Mouse (Mus musculus): ENCODE results near the gene Acy3.

DNA sequence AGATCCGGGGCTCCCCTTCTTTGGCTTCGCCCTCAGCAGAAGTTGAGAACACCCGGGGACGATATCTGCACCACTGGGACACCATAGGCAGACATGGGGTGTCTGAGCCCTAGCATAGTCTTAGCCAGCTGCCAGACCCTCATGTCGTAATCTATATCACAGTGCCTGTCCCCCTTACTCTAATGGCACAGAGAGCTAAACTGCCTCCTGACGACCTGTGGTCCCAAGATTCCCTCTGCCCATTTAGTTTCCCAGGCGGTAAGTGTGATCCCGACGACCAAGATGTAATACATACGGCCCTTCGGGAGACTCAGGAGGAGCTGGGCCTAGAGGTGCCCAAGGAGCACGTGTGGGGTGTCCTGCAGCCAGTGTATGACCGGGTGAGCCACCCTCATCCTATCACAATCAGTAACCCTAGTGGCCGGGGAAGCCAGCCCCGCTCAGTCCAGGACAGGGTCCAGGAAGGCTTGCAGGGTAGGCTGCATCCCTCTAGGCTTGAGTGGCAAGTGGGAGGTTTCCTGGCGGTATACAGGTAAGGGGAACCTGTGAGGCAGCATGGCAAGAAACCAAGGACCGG is 14.7 kb downstream of the Acy3 start:
- TF ChIP-seq MXI1 (IDR thresholded peaks at IDR 0.05; ENCODE audit: low read depth, low read length) (no peak), HCFC1 (IDR thresholded peaks at IDR 0.05; ENCODE audit: low read depth, low read length) (no peak), CHD2 (IDR thresholded peaks at IDR 0.05; ENCODE audit: low read length) (no peak), EP300 (IDR thresholded peaks at IDR 0.05; ENCODE audit: low read depth in 1 of 2, low read length in 2 of 2) (no peak), MAX (IDR thresholded peaks at IDR 0.05; ENCODE audit: low read length) (peak; percentile 56; the same call in 1 of the 2 replicates), POLR2A (IDR thresholded peaks at IDR 0.05; ENCODE audit: control insufficient read depth in 1 of 2, insufficient read depth in 1 of 2, low read depth in 1 of 2, low read length in 2 of 2, poor library complexity in 1 of 2) (no peak; a peak in 1 of 4 replicates), USF1 (IDR thresholded peaks at IDR 0.05; ENCODE audit: low read depth, low read length) (no peak), CTCF (IDR thresholded peaks at IDR 0.05 in 2 of 3, conservative IDR thresholded peaks at IDR 0.05 in 1 of 3; ENCODE audit: control insufficient read depth in 1 of 3, insufficient read depth in 1 of 3, low read depth in 2 of 3, low read length in 3 of 3, poor library complexity in 1 of 3, severe bottlenecking in 1 of 3) (no peak), NRF1 (IDR thresholded peaks at IDR 0.05; ENCODE audit: insufficient read depth, low read depth, low read length, poor library complexity, severe bottlenecking) (no peak), ZNF384 (IDR thresholded peaks at IDR 0.05; ENCODE audit: low read depth, low read length) (no peak), JUND (IDR thresholded peaks at IDR 0.05; ENCODE audit: low read depth, low read length) (no peak), POLR2AphosphoS2 (IDR thresholded peaks at IDR 0.05; ENCODE audit: low read length) (no peak; the same call in 1 of the 2 replicates), NELFE (IDR thresholded peaks at IDR 0.05; ENCODE audit: low read depth, low read length) (no peak), CHD1 (IDR thresholded peaks at IDR 0.05; ENCODE audit: low read depth, low read length) (peak; percentile 29; the same call in 1 of the 2 replicates)

Data from MEL (cell line).